In genomic region chr9:80282426-80282825, GRCm38 (mm10) we compare ENCODE assay signal across 21 mouse cellular contexts.
DNase-seq lines count a peak whose midpoint lies in the region; ATAC-seq lines count a peak whose summit lies in the region.
"Had no signal": no experiment of that assay in that cellular context is flagged by ENCODE, and none has a peak within 500 bp of the region (broad histone marks: within the 10 kb centered on the region; RNA-seq: fewer than 3 reads in every experiment).

No protein-coding gene starts in this region.

- DNase-seq in CD4-positive helper T cell, adult 2 months (ENCODE audit: low read depth, low spot score), result peak; percentile 21
- peak; percentile 41 for DNase-seq in CD4-positive, CD25-positive, alpha-beta regulatory T cell, adult 2 months (ENCODE audit: low read depth, low spot score)
- no peak for DNase-seq in adrenal gland, adult 8-10 months
- DNase-seq in cerebellum, postnatal 25 days, result no peak
- no peak for DNase-seq in embryo, embryonic 9.5 days (ENCODE audit: extremely low spot score)
- DNase-seq in neural tube, embryonic 10.5 days (ENCODE audit: extremely low spot score, low spot score), result no peak
- DNase-seq: adrenal gland, adult 2 months; adrenal gland, postnatal 14 days; adrenal gland, postnatal 36 days; cerebellum, adult 11-12 months; cerebellum, adult 2 months; cerebellum, adult 9-10 months; cerebellum, postnatal 10 days; cerebellum, postnatal 36 days; embryo, embryonic 11 days; forebrain, postnatal 0 days had no signal

- peak; percentile 73 for ATAC-seq in activated CD4-positive, CD25-positive, alpha-beta regulatory T cell, adult 4 months
- peak; percentile 73 for ATAC-seq in inflammation-experienced regulatory T-cells, adult 6 months
- ATAC-seq: forebrain, embryonic 13.5 days; forebrain, embryonic 15.5 days; forebrain, postnatal 0 days; Patski had no signal

Comparison
In these comparisons a context has a peak if more than half of its experiments do, and no peak if none do; other contexts are left out.
1. DNase-seq: peak in CD4-positive helper T cell, adult 2 months (single experiment) and CD4-positive, CD25-positive, alpha-beta regulatory T cell, adult 2 months (single experiment); none in adrenal gland, adult 8-10 months (single experiment), cerebellum, postnatal 25 days (0 of 2), embryo, embryonic 9.5 days (single experiment) and neural tube, embryonic 10.5 days (single experiment).